Mouse (Mus musculus): ENCODE measurements around the gene Gm2000.
"Not testable (repeated sequence)": the region's sequence is repeated elsewhere in the genome, so short reads cannot be mapped to it uniquely, and the experiment has no call there.

The Gm2000 gene

GRCm38 (mm10) chr1:156365740-156366139 is at the start of gene Gm2000:
Gm2000 (plus strand) TSS chr1:156366040.
- in situ Hi-C loops (cut with MboI, MseI), result no loop called here

- in situ Hi-C loops (cut with MboI, MseI), result no loop called here
Observed at GRCm38 (mm10) chr1:156323126-156323525, 42.7 kb upstream of the Gm2000 start.

GRCm38 (mm10) chr1:156340847-156341246 is 25.0 kb upstream of the Gm2000 start:
- in situ Hi-C loops (cut with MboI, MseI), result no loop called here

GRCm38 (mm10) chr1:156344433-156344832 is 21.4 kb upstream of the Gm2000 start:
- in situ Hi-C loops (cut with MboI, MseI), result no loop called here

GRCm38 (mm10) chr1:156345633-156346032 is 20.2 kb upstream of the Gm2000 start:
- in situ Hi-C loops (cut with MboI, MseI), result no loop called here

GRCm38 (mm10) chr1:156349031-156349430 is 16.8 kb upstream of the Gm2000 start:
- in situ Hi-C loops (cut with MboI, MseI), result no loop called here

GRCm38 (mm10) chr1:156350441-156350840 is 15.4 kb upstream of the Gm2000 start:
- in situ Hi-C loops (cut with MboI, MseI), result no loop called here

GRCm38 (mm10) chr1:156352466-156352865 is 13.4 kb upstream of the Gm2000 start:
- in situ Hi-C loops (cut with MboI, MseI), result no loop called here

- in situ Hi-C loops (cut with MboI, MseI), result no loop called here
Observed at GRCm38 (mm10) chr1:156381217-156381616, 15.4 kb downstream of the Gm2000 start.

GRCm38 (mm10) chr1:156386232-156386631 is 20.4 kb downstream of the Gm2000 start:
- in situ Hi-C loops (cut with MboI, MseI), result no loop called here

- in situ Hi-C loops (cut with MboI, MseI), result no loop called here
Observed at GRCm38 (mm10) chr1:156386880-156387279, 21.0 kb downstream of the Gm2000 start.

GRCm38 (mm10) chr1:156393148-156393547 is 27.3 kb downstream of the Gm2000 start:
- in situ Hi-C loops (cut with MboI, MseI), result no loop called here

GRCm38 (mm10) chr1:156400159-156400558 is 34.3 kb downstream of the Gm2000 start:
- in situ Hi-C loops (cut with MboI, MseI), result not testable (repeated sequence)

GRCm38 (mm10) chr1:156402491-156402890 is 36.7 kb downstream of the Gm2000 start:
- in situ Hi-C loops (cut with MboI, MseI), result no loop called here

- in situ Hi-C loops (cut with MboI, MseI), result no loop called here
Observed at GRCm38 (mm10) chr1:156403251-156403650, 37.4 kb downstream of the Gm2000 start.

GRCm38 (mm10) chr1:156408004-156408403 is 42.2 kb downstream of the Gm2000 start:
- in situ Hi-C loops (cut with MboI, MseI), result no loop called here

GRCm38 (mm10) chr1:156408521-156408920 is 42.7 kb downstream of the Gm2000 start:
- in situ Hi-C loops (cut with MboI, MseI), result no loop called here

Data from regulatory T cell (primary cell).